Mouse (Mus musculus): Measurements from ENCODE around the gene Scnn1g. TPM values are rescaled to one million over a fixed set of nuclear protein-coding genes. Genes with fewer than 3 reads are reported as not detected.
A peak's percentile ranks its signal among the peaks of the same experiment; 100 is the strongest.

Gene Scnn1g
- polyA plus RNA-seq (2014; fragmentation: Nextera tagmentation; extraction: Ambion mirVana), result not detected in 2 replicates

- peak within 1 kb of the TSS; percentile 50 for H3K4me2 ChIP-seq (ENCODE audit: low read length)
- peak; percentile 92 for ATAC-seq (replicated peaks; ENCODE audit: low FRiP score, low TSS enrichment, low read depth)
- peaks cover 4% of the 10 kb centered on the region; the same call in 1 of the 2 replicates for H3K4me1 ChIP-seq (replicated peaks; ENCODE audit: control insufficient read depth, insufficient read depth, low read length)
- H3K27me3 ChIP-seq (replicated peaks; ENCODE audit: control insufficient read depth, insufficient read depth, low read length), result peaks cover 15% of the 10 kb centered on the region
- H3K36me3 ChIP-seq (ENCODE audit: control insufficient read depth, insufficient read depth, low read length), result no peaks in the 10 kb centered on the region
- 1% methylated on average over 38 of the region's 38 CpGs for WGBS
- no peak within 1 kb of the TSS for H3K27ac ChIP-seq (ENCODE audit: low read depth)
- H3K4me3 ChIP-seq (ENCODE audit: low read depth, low read length), result peak within 1 kb of the TSS; percentile 33
- H3K9ac ChIP-seq (ENCODE audit: low read length), result no peak within 1 kb of the TSS
- DNase-seq (ENCODE audit: low spot score), result peak; percentile 93
- H3K9me3 ChIP-seq (ENCODE audit: control insufficient read depth, low read length), result no peaks in the 10 kb centered on the region
These were observed at the start of gene Scnn1g for GRCm38 (mm10) chr7:121734171-121734831. TSS of gene Scnn1g (plus strand) at chr7:121734479.

- Histone ChIP-seq H3K9me3 (ENCODE audit: control insufficient read depth, low read length) (no peaks in the 10 kb centered on the region), H3K36me3 (ENCODE audit: control insufficient read depth, insufficient read depth, low read length) (no peaks in the 10 kb centered on the region), H3K4me2 (ENCODE audit: low read length) (no peak overlapping the region), H3K27ac (ENCODE audit: low read depth) (no peak overlapping the region), H3K27me3 (replicated peaks; ENCODE audit: control insufficient read depth, insufficient read depth, low read length) (no peaks in the 10 kb centered on the region), H3K4me1 (replicated peaks; ENCODE audit: control insufficient read depth, insufficient read depth, low read length) (no peaks in the 10 kb centered on the region), H3K4me3 (ENCODE audit: low read depth, low read length) (no peak overlapping the region), H3K9ac (ENCODE audit: low read length) (no peak overlapping the region)
- DNase-seq (ENCODE audit: low spot score), result no peak
- ATAC-seq (replicated peaks; ENCODE audit: low FRiP score, low TSS enrichment, low read depth), result no peak
- 86% methylated on average over 5 of the region's 5 CpGs for WGBS
These were observed 48.9 kb upstream of the Scnn1g start for GRCm38 (mm10) chr7:121685140-121685984.

GRCm38 (mm10) chr7:121689338-121689737, 44.9 kb upstream of the Scnn1g start:
- no peak overlapping the region for H3K4me2 ChIP-seq (ENCODE audit: low read length)
- no peaks in the 10 kb centered on the region for H3K36me3 ChIP-seq (ENCODE audit: control insufficient read depth, insufficient read depth, low read length)

GRCm38 (mm10) chr7:121691803-121692202, 42.5 kb upstream of the Scnn1g start:
- Histone ChIP-seq H3K27ac (ENCODE audit: low read depth) (no peak overlapping the region), H3K9me3 (ENCODE audit: control insufficient read depth, low read length) (no peaks in the 10 kb centered on the region), H3K36me3 (ENCODE audit: control insufficient read depth, insufficient read depth, low read length) (no peaks in the 10 kb centered on the region), H3K4me2 (ENCODE audit: low read length) (no peak overlapping the region), H3K9ac (ENCODE audit: low read length) (no peak overlapping the region), H3K4me3 (ENCODE audit: low read depth, low read length) (no peak overlapping the region), H3K27me3 (replicated peaks; ENCODE audit: control insufficient read depth, insufficient read depth, low read length) (no peaks in the 10 kb centered on the region), H3K4me1 (replicated peaks; ENCODE audit: control insufficient read depth, insufficient read depth, low read length) (peaks cover 4% of the 10 kb centered on the region; the same call in 1 of the 2 replicates)
- 55% methylated on average over 2 of the region's 2 CpGs for WGBS
- DNase-seq (ENCODE audit: low spot score) (no peak), ATAC-seq (replicated peaks; ENCODE audit: low FRiP score, low TSS enrichment, low read depth) (no peak)

More at GRCm38 (mm10) chr7:121689338-121689737, 44.9 kb upstream of the Scnn1g start:
- Histone ChIP-seq H3K4me3 (ENCODE audit: low read depth, low read length) (no peak overlapping the region), H3K9me3 (ENCODE audit: control insufficient read depth, low read length) (no peaks in the 10 kb centered on the region), H3K27me3 (replicated peaks; ENCODE audit: control insufficient read depth, insufficient read depth, low read length) (no peaks in the 10 kb centered on the region), H3K9ac (ENCODE audit: low read length) (no peak overlapping the region), H3K4me1 (replicated peaks; ENCODE audit: control insufficient read depth, insufficient read depth, low read length) (peaks cover 4% of the 10 kb centered on the region; the same call in 1 of the 2 replicates), H3K27ac (ENCODE audit: low read depth) (no peak overlapping the region)
- DNase-seq (ENCODE audit: low spot score), result no peak
- no peak for ATAC-seq (replicated peaks; ENCODE audit: low FRiP score, low TSS enrichment, low read depth)

- no peaks in the 10 kb centered on the region for H3K27me3 ChIP-seq (replicated peaks; ENCODE audit: control insufficient read depth, insufficient read depth, low read length)
- DNase-seq (ENCODE audit: low spot score) (no peak), ATAC-seq (replicated peaks; ENCODE audit: low FRiP score, low TSS enrichment, low read depth) (no peak)
- H3K9me3 ChIP-seq (ENCODE audit: control insufficient read depth, low read length), result no peaks in the 10 kb centered on the region
- H3K4me2 ChIP-seq (ENCODE audit: low read length), result no peak overlapping the region
- no peaks in the 10 kb centered on the region for H3K36me3 ChIP-seq (ENCODE audit: control insufficient read depth, insufficient read depth, low read length)
- H3K9ac ChIP-seq (ENCODE audit: low read length), result no peak overlapping the region
- no peaks in the 10 kb centered on the region for H3K4me1 ChIP-seq (replicated peaks; ENCODE audit: control insufficient read depth, insufficient read depth, low read length)
- no peak overlapping the region for H3K4me3 ChIP-seq (ENCODE audit: low read depth, low read length)
- H3K27ac ChIP-seq (ENCODE audit: low read depth), result no peak overlapping the region
These were observed 37.1 kb upstream of the Scnn1g start for GRCm38 (mm10) chr7:121697170-121697569.

- Histone ChIP-seq H3K9ac (ENCODE audit: low read length) (no peak overlapping the region), H3K36me3 (ENCODE audit: control insufficient read depth, insufficient read depth, low read length) (no peaks in the 10 kb centered on the region), H3K4me2 (ENCODE audit: low read length) (no peak overlapping the region), H3K4me1 (replicated peaks; ENCODE audit: control insufficient read depth, insufficient read depth, low read length) (no peaks in the 10 kb centered on the region), H3K27me3 (replicated peaks; ENCODE audit: control insufficient read depth, insufficient read depth, low read length) (no peaks in the 10 kb centered on the region), H3K4me3 (ENCODE audit: low read depth, low read length) (no peak overlapping the region), H3K27ac (ENCODE audit: low read depth) (no peak overlapping the region), H3K9me3 (ENCODE audit: control insufficient read depth, low read length) (no peaks in the 10 kb centered on the region)
- ATAC-seq (replicated peaks; ENCODE audit: low FRiP score, low TSS enrichment, low read depth) (no peak), DNase-seq (ENCODE audit: low spot score) (no peak)
- 70% methylated on average over 1 of the region's 1 CpGs for WGBS
These were observed 36.7 kb upstream of the Scnn1g start for GRCm38 (mm10) chr7:121697574-121697973.

- Histone ChIP-seq H3K27me3 (replicated peaks; ENCODE audit: control insufficient read depth, insufficient read depth, low read length) (no peaks in the 10 kb centered on the region), H3K36me3 (ENCODE audit: control insufficient read depth, insufficient read depth, low read length) (no peaks in the 10 kb centered on the region; the same call in 1 of the 2 replicates), H3K4me1 (replicated peaks; ENCODE audit: control insufficient read depth, insufficient read depth, low read length) (no peaks in the 10 kb centered on the region; the same call in 1 of the 2 replicates), H3K9ac (ENCODE audit: low read length) (no peak overlapping the region), H3K4me2 (ENCODE audit: low read length) (no peak overlapping the region), H3K4me3 (ENCODE audit: low read depth, low read length) (no peak overlapping the region), H3K9me3 (ENCODE audit: control insufficient read depth, low read length) (no peaks in the 10 kb centered on the region), H3K27ac (ENCODE audit: low read depth) (no peak overlapping the region)
- ATAC-seq (replicated peaks; ENCODE audit: low FRiP score, low TSS enrichment, low read depth) (no peak), DNase-seq (ENCODE audit: low spot score) (no peak)
These were observed 35.1 kb upstream of the Scnn1g start for GRCm38 (mm10) chr7:121699218-121699617.

GRCm38 (mm10) chr7:121700480-121700879, 33.8 kb upstream of the Scnn1g start:
- ATAC-seq (replicated peaks; ENCODE audit: low FRiP score, low TSS enrichment, low read depth), result no peak

More at GRCm38 (mm10) chr7:121700480-121700879, 33.8 kb upstream of the Scnn1g start:
- 85% methylated on average over 3 of the region's 3 CpGs for WGBS
- H3K4me3 ChIP-seq (ENCODE audit: low read depth, low read length), result no peak overlapping the region
- H3K36me3 ChIP-seq (ENCODE audit: control insufficient read depth, insufficient read depth, low read length), result no peaks in the 10 kb centered on the region; the same call in 1 of the 2 replicates
- no peak overlapping the region for H3K4me2 ChIP-seq (ENCODE audit: low read length)
- H3K27me3 ChIP-seq (replicated peaks; ENCODE audit: control insufficient read depth, insufficient read depth, low read length), result no peaks in the 10 kb centered on the region
- H3K9ac ChIP-seq (ENCODE audit: low read length), result no peak overlapping the region
- H3K9me3 ChIP-seq (ENCODE audit: control insufficient read depth, low read length), result no peaks in the 10 kb centered on the region
- no peak overlapping the region for H3K27ac ChIP-seq (ENCODE audit: low read depth)
- H3K4me1 ChIP-seq (replicated peaks; ENCODE audit: control insufficient read depth, insufficient read depth, low read length), result peaks cover 4% of the 10 kb centered on the region
- DNase-seq (ENCODE audit: low spot score), result no peak
